Mouse (Mus musculus) lung, postnatal 0 days (tissue): ENCODE results near the gene Ap2s1.

Experiments used
- CTCF ChIP-seq: IDR thresholded peaks from 2 replicates; pipeline ENCODE4 v1.5.1; 2016; ENCODE audit warnings: antibody characterized with exemption, mild to moderate bottlenecking
- EP300 ChIP-seq: IDR thresholded peaks from 2 replicates; pipeline ENCODE4 v1.6.1; 2016; ENCODE audit warnings: antibody characterized with exemption, mild to moderate bottlenecking, control low read depth

GRCm38 (mm10) chr7:16758872-16759574, 20.8 kb downstream of the Ap2s1 start:
- TF ChIP-seq CTCF (no peak), EP300 (no peak)
